Mouse (Mus musculus) liver, embryonic 13.5 days (tissue): ENCODE results near the gene Gm10721. TPM values are rescaled to one million over a fixed set of nuclear protein-coding genes. Genes with fewer than 3 reads are reported as not detected.
A peak's percentile ranks its signal among the peaks of the same experiment; 100 is the strongest.
"Not testable (repeated sequence)": the region's sequence is repeated elsewhere in the genome, so short reads cannot be mapped to it uniquely, and the experiment has no call there.

Experiments used
- ATAC-seq: fragments of 200-750 bp; cut with Nextera tagmentation; 2 replicates; pipeline ENCODE4 v1.8.0; 2017; ENCODE audit warnings: low read depth, mild to moderate bottlenecking, moderate number of reproducible peaks, moderate library complexity
- DNase-seq: peaks from one replicate; pipeline ENCODE4 v3.0.0; 2022
- H3K27ac ChIP-seq: fragments of 300-500 bp; sonication (generic); 2 replicates; pipeline ENCODE4 v1.5.1; 2015; ENCODE audit warnings: moderate library complexity, mild to moderate bottlenecking, inconsistent platforms
- H3K27me3 ChIP-seq: fragments of 300-500 bp; sonication (generic); 2 replicates; pipeline ENCODE4 v1.6.1; 2015; ENCODE audit warnings: mild to moderate bottlenecking, inconsistent platforms
- H3K36me3 ChIP-seq: fragments of 300-500 bp; sonication (generic); 2 replicates; pipeline ENCODE4 v1.6.1; 2015; ENCODE audit warnings: mild to moderate bottlenecking, inconsistent platforms
- H3K4me1 ChIP-seq: fragments of 300-500 bp; sonication (generic); replicated peaks from 2 replicates; pipeline ENCODE4 v1.6.1; 2015; ENCODE audit warnings: inconsistent platforms
- H3K4me2 ChIP-seq: fragments of 300-500 bp; sonication (generic); 2 replicates; pipeline ENCODE4 v1.6.1; 2015; ENCODE audit warnings: inconsistent platforms, mild to moderate bottlenecking, moderate library complexity
- H3K4me3 ChIP-seq: fragments of 300-500 bp; sonication (generic); replicated peaks from 2 replicates; pipeline ENCODE4 v1.5.1; 2015; ENCODE audit warnings: mild to moderate bottlenecking, inconsistent platforms
- H3K9ac ChIP-seq: fragments of 300-500 bp; sonication (generic); 2 replicates; pipeline ENCODE4 v1.6.1; 2015; ENCODE audit warnings: mild to moderate bottlenecking, inconsistent platforms
- H3K9me3 ChIP-seq: fragments of 300-500 bp; sonication (generic); replicated peaks from 2 replicates; pipeline ENCODE4 v1.6.1; 2016; ENCODE audit warnings: inconsistent platforms
- WGBS: fragments of 180-500 bp; shearing (Covaris S2); methylation state at CpG from one replicate; pipeline ENCODE4 v1.1.7; 2015; ENCODE audit not compliant: insufficient replicate concordance; 5-methylcytosine and 5-hydroxymethylcytosine counted together
- microRNA-seq: library from miRNA; unstranded; fragments of <30 nt; microRNA quantifications from one replicate; pipeline ENCODE4, GENCODE M21; 2016
- polyA plus RNA-seq: library from polyadenylated mRNA; unstranded; fragments of >200 nt; fragmentation: Nextera tagmentation; extraction: Ambion mirVana; gene quantifications from 2 replicates; pipeline ENCODE4 v1.2.1, GENCODE M21; 2015

Gene Gm10721
- polyA plus RNA-seq, 1 experiment from 2014 or later: not detected

DNA sequence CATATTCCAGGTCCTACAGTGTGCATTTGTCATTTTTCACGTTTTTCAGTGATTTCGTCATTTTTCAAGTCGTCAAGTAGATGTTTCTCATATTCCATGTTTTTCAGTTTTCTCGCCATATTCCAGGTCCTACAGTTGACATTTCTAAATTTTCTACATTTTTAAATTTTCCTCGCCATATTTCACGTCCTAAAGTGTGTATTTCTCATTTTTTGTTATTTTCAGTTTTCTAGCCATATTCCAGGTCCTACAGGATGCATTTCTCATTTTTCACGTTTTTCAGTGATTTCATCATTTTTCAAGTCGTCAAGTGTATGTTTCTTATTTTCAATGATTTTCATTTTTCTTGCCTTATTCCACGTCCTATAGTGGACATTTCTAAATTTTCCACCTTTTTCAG, 13.8 kb downstream of the Gm10721 start:
- H3K4me1 ChIP-seq, DNase-seq, H3K36me3 ChIP-seq, H3K4me2 ChIP-seq, ATAC-seq, H3K4me3 ChIP-seq, H3K9ac ChIP-seq, H3K9me3 ChIP-seq, H3K27me3 ChIP-seq, H3K27ac ChIP-seq: not testable (repeated sequence)
- 56% methylated on average over 9 of the region's 9 CpGs for WGBS

DNA sequence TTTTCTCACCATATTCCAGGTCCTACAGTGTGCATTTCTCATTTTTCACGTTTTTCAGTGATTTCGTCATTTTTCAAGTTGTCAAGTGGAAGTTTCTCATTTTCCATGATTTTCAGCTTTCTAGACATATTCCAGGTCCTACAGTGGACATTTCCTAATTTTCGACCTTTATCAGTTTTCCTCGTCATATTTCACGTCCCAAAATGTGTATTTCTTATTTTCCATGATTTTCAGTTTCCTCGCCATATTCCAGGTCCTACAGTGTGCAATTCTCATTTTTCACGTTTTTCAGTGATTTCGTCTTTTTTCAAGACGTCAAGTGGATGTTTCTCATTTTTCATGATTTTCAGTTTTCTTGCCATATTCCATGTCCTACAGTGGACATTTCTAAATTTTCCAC, 14.3 kb downstream of the Gm10721 start:
- not testable (repeated sequence) for H3K9me3 ChIP-seq, H3K9ac ChIP-seq, ATAC-seq, H3K4me1 ChIP-seq, H3K27me3 ChIP-seq, H3K36me3 ChIP-seq, H3K4me3 ChIP-seq, H3K27ac ChIP-seq, H3K4me2 ChIP-seq, DNase-seq
- WGBS: 62% methylated on average over 9 of the region's 9 CpGs

- not testable (repeated sequence) for H3K27me3 ChIP-seq, H3K4me3 ChIP-seq, H3K4me1 ChIP-seq, ATAC-seq, H3K36me3 ChIP-seq, H3K9ac ChIP-seq, H3K9me3 ChIP-seq, H3K4me2 ChIP-seq, H3K27ac ChIP-seq
- WGBS: 56% methylated on average over 13 of the region's 16 CpGs
- peak; percentile 71 for DNase-seq
These were observed 16.5 kb downstream of the Gm10721 start for GRCm38 (mm10) chr9:3029276-3030000.

- WGBS: 58% methylated on average over 2 of the region's 10 CpGs
- ATAC-seq, DNase-seq: not testable (repeated sequence)
These were observed 17.9 kb downstream of the Gm10721 start for GRCm38 (mm10) chr9:3030677-3031318.

DNA sequence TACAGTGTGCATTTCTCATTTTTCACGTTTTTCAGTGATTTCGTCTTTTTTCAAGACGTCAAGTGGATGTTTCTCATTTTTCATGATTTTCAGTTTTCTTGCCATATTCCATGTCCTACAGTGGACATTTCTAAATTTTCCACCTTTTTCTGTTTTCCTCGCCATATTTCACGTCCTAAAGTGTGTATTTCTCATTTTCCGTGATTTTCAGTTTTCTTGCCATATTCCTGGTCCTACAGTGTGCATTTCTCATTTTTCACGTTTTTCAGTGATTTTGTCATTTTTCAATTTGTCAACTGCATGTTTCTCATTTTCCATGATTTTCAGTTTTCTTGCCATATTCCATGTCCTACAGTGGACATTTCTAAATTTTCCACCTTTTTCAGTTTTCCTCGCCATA, 21.4 kb downstream of the Gm10721 start, which contains the start of gene Gm17535:
Gene Gm17535 (plus strand): TSS at position 301 of the 400 bp plus-strand sequence.
- H3K27ac ChIP-seq, H3K4me3 ChIP-seq, H3K4me2 ChIP-seq, ATAC-seq, H3K4me1 ChIP-seq, DNase-seq, H3K36me3 ChIP-seq, H3K9me3 ChIP-seq, H3K9ac ChIP-seq, H3K27me3 ChIP-seq: not testable (repeated sequence)
- 43% methylated on average over 1 of the region's 8 CpGs for WGBS

More at GRCm38 (mm10) chr9:3030677-3031318, 17.9 kb downstream of the Gm10721 start:
- not testable (repeated sequence) for H3K9ac ChIP-seq, H3K4me1 ChIP-seq, H3K4me3 ChIP-seq, H3K27me3 ChIP-seq, H3K9me3 ChIP-seq, H3K4me2 ChIP-seq, H3K27ac ChIP-seq, H3K36me3 ChIP-seq

- not testable (repeated sequence) for H3K9ac ChIP-seq, ATAC-seq
- WGBS: 57% methylated on average over 8 of the region's 8 CpGs
These were observed 23.6 kb downstream of the Gm10721 start, which contains the start of gene Gm10715 for GRCm38 (mm10) chr9:3036577-3036976. TSS of gene Gm10715 (plus strand) at chr9:3036877.

DNA sequence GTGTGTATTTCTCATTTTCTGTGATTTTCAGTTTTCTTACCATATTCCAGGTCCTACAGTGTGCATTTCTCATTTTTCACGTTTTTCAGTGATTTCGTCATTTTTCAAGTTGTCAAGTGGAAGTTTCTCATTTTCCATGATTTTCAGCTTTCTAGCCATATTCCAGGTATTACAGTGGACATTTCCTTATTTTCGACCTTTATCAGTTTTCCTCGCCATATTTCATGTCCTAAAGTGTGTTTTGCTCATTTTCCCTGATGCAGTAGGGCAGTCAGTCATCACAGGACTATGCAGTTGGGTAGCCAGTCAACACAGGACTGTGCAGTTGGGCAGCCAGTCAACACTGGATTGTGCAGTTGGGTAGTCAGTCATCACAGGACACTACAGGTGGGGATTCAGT, 25.2 kb downstream of the Gm10721 start:
- H3K36me3 ChIP-seq, H3K4me1 ChIP-seq, ATAC-seq, H3K9ac ChIP-seq, H3K4me2 ChIP-seq, H3K27me3 ChIP-seq, DNase-seq, H3K27ac ChIP-seq, H3K4me3 ChIP-seq, H3K9me3 ChIP-seq: not testable (repeated sequence)
- WGBS: 50% methylated on average over 4 of the region's 4 CpGs

More at GRCm38 (mm10) chr9:3036577-3036976, 23.6 kb downstream of the Gm10721 start, which contains the start of gene Gm10715:
- H3K4me2 ChIP-seq, H3K4me1 ChIP-seq, H3K27ac ChIP-seq, H3K27me3 ChIP-seq, DNase-seq, H3K36me3 ChIP-seq, H3K4me3 ChIP-seq, H3K9me3 ChIP-seq: not testable (repeated sequence)

Small RNA genes within 50 kb of the gene (microRNA-seq; reads per million reads assigned to microRNA genes)
- not detected for gene Mir101c

Other genes with a start within 250 kb of the Gm10721 start
- gene Gm10722, start 12.2 kb upstream of the Gm10721 start, polyA plus RNA-seq: not detected in 2 replicates
- gene Gm11168, start 9.8 kb upstream of the Gm10721 start, polyA plus RNA-seq: not detected in 2 replicates
- not detected in 2 replicates for gene Gm10720, start 2.5 kb downstream of the Gm10721 start, polyA plus RNA-seq
- not detected in 2 replicates for gene Gm10719, start 4.3 kb downstream of the Gm10721 start, polyA plus RNA-seq
- gene Gm10718, start 10.4 kb downstream of the Gm10721 start, polyA plus RNA-seq: not detected in 2 replicates
- not detected in 2 replicates for gene Gm10717, start 12.3 kb downstream of the Gm10721 start, polyA plus RNA-seq
- not detected in 2 replicates for gene Gm17535, start 21.5 kb downstream of the Gm10721 start, polyA plus RNA-seq
- gene Gm10715, start 23.7 kb downstream of the Gm10721 start, polyA plus RNA-seq: not detected in 2 replicates